Mouse (Mus musculus) frontal cortex, postnatal 25 days (tissue): Measurements from ENCODE around the gene Gramd2.

Experiments used
- DNase-seq, 2 experiments: peaks; one replicate each; pipeline ENCODE4 v3.0.0; 2022; ENCODE audit warnings: low spot score in 2 of 2

The Gramd2 gene

GRCm38 (mm10) chr9:59667904-59668303 is 12.0 kb upstream of the Gramd2 start:
- DNase-seq, result no peak

- no peak for DNase-seq
Measured at GRCm38 (mm10) chr9:59668473-59668872, 11.5 kb upstream of the Gramd2 start.

GRCm38 (mm10) chr9:59669172-59669571 is 10.8 kb upstream of the Gramd2 start:
- DNase-seq, result no peak

- DNase-seq, result no peak
Measured at GRCm38 (mm10) chr9:59672195-59672894, 7.6 kb upstream of the Gramd2 start.

- DNase-seq, result no peak
Measured at GRCm38 (mm10) chr9:59673427-59673826, 6.5 kb upstream of the Gramd2 start.

- no peak for DNase-seq
Measured at GRCm38 (mm10) chr9:59675598-59675997, 4.3 kb upstream of the Gramd2 start.

GRCm38 (mm10) chr9:59678313-59678712 is 1.6 kb upstream of the Gramd2 start:
- no peak for DNase-seq

GRCm38 (mm10) chr9:59680534-59680875 is 561 bp downstream of the Gramd2 start:
- no peak for DNase-seq

- DNase-seq, result no peak
Measured at GRCm38 (mm10) chr9:59684020-59684419, 4.1 kb downstream of the Gramd2 start.

- DNase-seq, result peak in 1 of 2 experiments; percentile 39
Measured at GRCm38 (mm10) chr9:59687416-59688046, 7.6 kb downstream of the Gramd2 start.

- peak; percentile 71 to 74 for DNase-seq
Measured at GRCm38 (mm10) chr9:59691635-59692094, 11.7 kb downstream of the Gramd2 start.

- DNase-seq, result peak in 1 of 2 experiments; percentile 31
Measured at GRCm38 (mm10) chr9:59692145-59692544, 12.2 kb downstream of the Gramd2 start.

- no peak for DNase-seq
Measured at GRCm38 (mm10) chr9:59694571-59695450, 14.9 kb downstream of the Gramd2 start.

- DNase-seq, result no peak
Measured at GRCm38 (mm10) chr9:59695451-59695813, 15.5 kb downstream of the Gramd2 start.

- no peak for DNase-seq
Measured at GRCm38 (mm10) chr9:59696381-59696780, 16.4 kb downstream of the Gramd2 start.

GRCm38 (mm10) chr9:59701094-59701493 is 21.1 kb downstream of the Gramd2 start:
- no peak for DNase-seq

GRCm38 (mm10) chr9:59703099-59703498 is 23.2 kb downstream of the Gramd2 start:
- DNase-seq, result no peak

- DNase-seq, result no peak
Measured at GRCm38 (mm10) chr9:59706850-59707825, 27.2 kb downstream of the Gramd2 start.

GRCm38 (mm10) chr9:59709225-59709624 is 29.3 kb downstream of the Gramd2 start:
- DNase-seq, result no peak

- no peak for DNase-seq
Measured at GRCm38 (mm10) chr9:59716275-59716898, 36.4 kb downstream of the Gramd2 start.

- no peak for DNase-seq
Measured at GRCm38 (mm10) chr9:59718237-59718636, 38.3 kb downstream of the Gramd2 start.
